Comparison of ENCODE assay signal across 7 mouse cellular contexts in genomic region chr9:49797508-49797820, GRCm38 (mm10). TPM values are rescaled to one million over a fixed set of nuclear protein-coding genes. Genes with fewer than 3 reads are reported as not detected.
A peak's percentile ranks its signal among the peaks of the same experiment; 100 is the strongest.
DNase-seq lines count a peak whose midpoint lies in the region; ATAC-seq and TF ChIP-seq lines count a peak whose summit lies in the region.

No protein-coding gene starts in this region.

- under 1% methylated on average over 15 of the region's 15 CpGs for WGBS in lung, adult 2 months
- 0% methylated on average over 15 of the region's 15 CpGs for WGBS in forebrain, embryonic 11.5 days
- 0% methylated on average over 15 of the region's 15 CpGs for WGBS in intestine, postnatal 0 days
- WGBS in neural tube, embryonic 15.5 days, result 0% methylated on average over 15 of the region's 15 CpGs

- no peak overlapping the region for H3K27ac ChIP-seq in forebrain, embryonic 11.5 days (ENCODE audit: low read depth, low read length)
- no peak overlapping the region; the same call in 1 of the 2 replicates for H3K27ac ChIP-seq in intestine, postnatal 0 days (ENCODE audit: low read depth, low read length)
- peak overlapping the region; percentile 97 for H3K27ac ChIP-seq in neural tube, embryonic 15.5 days (replicated peaks)

- peak overlapping the region; percentile 78 for H3K9ac ChIP-seq in forebrain, embryonic 11.5 days (ENCODE audit: low read length)
- peak overlapping the region; percentile 57; the same call in 1 of the 2 replicates for H3K9ac ChIP-seq in intestine, postnatal 0 days (ENCODE audit: low read depth, low read length)
- peak overlapping the region; percentile 100 for H3K9ac ChIP-seq in neural tube, embryonic 15.5 days (replicated peaks)

- H3K27me3 ChIP-seq in forebrain, embryonic 11.5 days (ENCODE audit: control insufficient read depth, insufficient read depth, low read length), result no peaks in the 10 kb centered on the region
- H3K27me3 ChIP-seq in intestine, postnatal 0 days (replicated peaks; ENCODE audit: control insufficient read depth, insufficient read depth, low read length), result peaks cover 23% of the 10 kb centered on the region
- H3K27me3 ChIP-seq in neural tube, embryonic 15.5 days (replicated peaks), result no peaks in the 10 kb centered on the region

- no peaks in the 10 kb centered on the region for H3K4me1 ChIP-seq in lung, adult 2 months (ENCODE audit: control insufficient read depth, insufficient read depth, low read length)
- H3K4me1 ChIP-seq in forebrain, embryonic 11.5 days (replicated peaks; ENCODE audit: control insufficient read depth, insufficient read depth, low read length), result no peaks in the 10 kb centered on the region
- H3K4me1 ChIP-seq in intestine, postnatal 0 days (replicated peaks; ENCODE audit: control insufficient read depth, insufficient read depth, low read length), result no peaks in the 10 kb centered on the region
- H3K4me1 ChIP-seq in neural tube, embryonic 15.5 days, result peaks cover 41% of the 10 kb centered on the region

- no peaks in the 10 kb centered on the region for H3K36me3 ChIP-seq in forebrain, embryonic 11.5 days (ENCODE audit: control insufficient read depth, insufficient read depth, low read length)
- H3K36me3 ChIP-seq in intestine, postnatal 0 days (ENCODE audit: control insufficient read depth, insufficient read depth), result no peaks in the 10 kb centered on the region
- no peaks in the 10 kb centered on the region for H3K36me3 ChIP-seq in neural tube, embryonic 15.5 days

- peak overlapping the region; percentile 94 for H3K4me2 ChIP-seq in forebrain, embryonic 11.5 days (ENCODE audit: low read depth, low read length, severe bottlenecking)
- peak overlapping the region; percentile 69 for H3K4me2 ChIP-seq in intestine, postnatal 0 days (replicated peaks; ENCODE audit: low read depth)
- peak overlapping the region; percentile 80 for H3K4me2 ChIP-seq in neural tube, embryonic 15.5 days

- H3K4me3 ChIP-seq in lung, adult 2 months (replicated peaks; ENCODE audit: extremely low read depth, low read depth, low read length), result peak overlapping the region; percentile 37
- peak overlapping the region; percentile 68 for H3K4me3 ChIP-seq in forebrain, embryonic 11.5 days (ENCODE audit: low read depth, low read length)
- H3K4me3 ChIP-seq in intestine, postnatal 0 days (ENCODE audit: low read depth, low read length), result peak overlapping the region; percentile 58
- peak overlapping the region; percentile 94 for H3K4me3 ChIP-seq in neural tube, embryonic 15.5 days (replicated peaks)

- no peak; the same call in 1 of the 2 replicates for ATAC-seq in forebrain, embryonic 11.5 days (replicated peaks; ENCODE audit: low FRiP score)
- ATAC-seq in intestine, postnatal 0 days, result no peak
- no peak for ATAC-seq in neural tube, embryonic 15.5 days (ENCODE audit: low FRiP score)
- no peak for ATAC-seq in megakaryocyte-erythroid progenitor cell, adult 5-6 weeks (replicated peaks; ENCODE audit: low FRiP score, low TSS enrichment, poor library complexity, severe bottlenecking)

- no peak for TF ChIP-seq CTCF in lung, adult 2 months (IDR thresholded peaks at IDR 0.05; ENCODE audit: insufficient read depth, low read length)
- TF ChIP-seq CTCF in intestine, postnatal 0 days (IDR thresholded peaks at IDR 0.05; ENCODE audit: low read depth), result no peak

- H3K9me3 ChIP-seq in forebrain, embryonic 11.5 days (ENCODE audit: control insufficient read depth, low read length), result no peaks in the 10 kb centered on the region
- no peaks in the 10 kb centered on the region for H3K9me3 ChIP-seq in intestine, postnatal 0 days (ENCODE audit: control insufficient read depth)
- no peaks in the 10 kb centered on the region for H3K9me3 ChIP-seq in neural tube, embryonic 15.5 days (replicated peaks)

- no peak for TF ChIP-seq POLR2A in lung, adult 2 months (IDR thresholded peaks at IDR 0.05; ENCODE audit: borderline replicate concordance, extremely low read depth, low read depth, low read length)

- DNase-seq in lung, adult 2 months, result no peak
- no peak for DNase-seq in lung, postnatal 4 days
- no peak for DNase-seq in forebrain, embryonic 11.5 days (ENCODE audit: low spot score)
- no peak for DNase-seq in gastrocnemius, adult 18-20 months (ENCODE audit: low spot score)

RNA-seq across cellular contexts. Expression of gene Ncam1, which starts 1.3 kb away (rescaled TPM):
- polyA plus RNA-seq in lung, adult 2 months (2012; rRNA removed), result 0.69 and 1.5 TPM in 2 replicates
- 69.6 and 78.0 TPM in 2 replicates for polyA plus RNA-seq in forebrain, embryonic 11.5 days (2014; fragmentation: Nextera tagmentation; extraction: Ambion mirVana)
- polyA plus RNA-seq in intestine, postnatal 0 days (2015; fragmentation: Nextera tagmentation; extraction: Ambion mirVana), result 23.2 and 23.7 TPM in 2 replicates
- 387 and 434 TPM in 2 replicates for polyA plus RNA-seq in neural tube, embryonic 15.5 days (2015; fragmentation: Nextera tagmentation; extraction: Ambion mirVana)
- total RNA-seq in gastrocnemius, adult 18-20 months (2021), result 10 to 100 TPM; 10.3 to 12.7 TPM
- 0.82 TPM in 1 of 2 replicates, not detected in the other for total RNA-seq in megakaryocyte-erythroid progenitor cell, adult 5-6 weeks (2014; fragmentation: Nextera tagmentation)
- total RNA-seq in megakaryocyte-erythroid progenitor cell, adult 5-6 weeks (2017), result 0.08 and 0.14 TPM in 2 replicates

Comparison
In these comparisons a context has a peak if more than half of its experiments do, and no peak if none do; other contexts are left out.
1. H3K4me3 ChIP-seq: peak in every context shown above with its lines; median percentile 94 in neural tube, embryonic 15.5 days; 68 in forebrain, embryonic 11.5 days; 58 in intestine, postnatal 0 days; 37 in lung, adult 2 months.